Mouse (Mus musculus): Measurements from ENCODE around the gene Cdan1.

GRCm38 (mm10) chr2:120724176-120724575 lies 125.8 kb downstream of the Cdan1 start:
- TF ChIP-seq CTCF (IDR thresholded peaks at IDR 0.05; ENCODE audit: borderline replicate concordance, control insufficient read depth, extremely low read depth, insufficient read depth, low read length, poor library complexity) (no peak), POLR2A (IDR thresholded peaks at IDR 0.05; ENCODE audit: control insufficient read depth, extremely low read depth, insufficient read depth, low read length, poor library complexity) (no peak)
